Mouse (Mus musculus) c-Kit-positive CD71-positive TER-119-positive erythroid progenitor cells, embryonic 14.5 days (primary cell): ENCODE data around the gene Marc1.

ENCODE experiments used
- DNase-seq: peaks from one replicate; pipeline ENCODE4 v3.0.0-alpha.2; 2013; ENCODE audit warnings: low spot score

The Marc1 gene

DNA sequence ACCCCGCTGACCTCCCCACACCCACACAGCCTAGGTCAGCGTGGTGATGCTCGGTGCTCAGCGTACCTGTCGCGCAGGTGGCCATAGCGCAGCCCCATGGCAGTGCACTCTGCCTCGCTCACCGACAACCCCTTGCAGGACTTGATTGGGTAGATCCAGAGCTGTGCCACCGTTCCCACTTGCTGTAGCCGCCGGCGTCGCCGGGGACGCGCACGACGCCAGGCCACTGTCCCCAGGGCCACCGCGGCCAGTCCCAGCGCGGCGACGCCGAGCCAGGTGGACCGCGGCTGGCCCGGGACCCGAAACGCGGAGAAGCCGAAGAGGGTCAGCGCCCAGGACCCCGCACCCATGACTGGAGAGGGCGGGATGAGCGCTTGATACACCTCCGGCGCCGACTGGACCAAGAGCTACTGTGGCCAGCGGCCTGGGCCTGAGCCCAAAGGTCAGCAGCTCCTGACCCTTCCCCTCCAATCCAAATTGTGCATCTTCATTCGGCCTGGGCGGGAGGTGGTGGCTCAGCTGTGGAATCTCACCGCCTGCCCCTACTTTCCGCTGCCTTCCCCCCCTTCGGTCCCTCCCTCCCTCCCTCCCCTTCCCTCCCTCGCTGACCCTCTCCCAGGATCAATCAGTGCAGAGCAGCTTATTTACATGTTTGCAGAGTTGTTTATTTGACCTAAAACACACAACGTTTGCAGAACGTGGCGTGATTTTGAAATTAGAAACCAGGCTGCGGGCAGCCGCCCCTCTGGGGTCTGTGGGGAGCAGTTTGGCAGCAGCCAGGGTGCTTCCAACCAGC lies at the start of gene Marc1:
Marc1 (minus strand) TSS at position 534 of the 796 bp plus-strand sequence.
- DNase-seq = no peak

DNA sequence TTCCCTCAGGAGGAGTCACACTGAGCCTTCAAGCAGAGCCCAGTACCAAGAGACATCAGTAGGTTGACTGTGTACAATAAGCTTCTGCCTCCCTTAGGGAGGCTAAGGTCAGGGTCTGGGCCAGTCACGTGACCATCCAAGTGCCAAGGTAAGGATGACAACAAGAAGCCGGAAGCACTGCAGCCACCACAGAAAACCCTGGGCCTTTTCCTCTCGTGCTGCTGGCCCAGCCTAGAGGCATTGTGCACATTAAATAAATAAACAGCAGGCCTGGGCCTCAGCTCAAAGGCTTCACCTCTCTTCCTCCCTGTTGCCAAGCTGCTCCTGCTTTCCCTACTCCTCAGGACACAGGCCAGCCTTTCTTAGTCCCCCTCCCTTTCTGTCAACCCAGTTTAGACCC lies 49.2 kb upstream of the Marc1 start:
- DNase-seq = no peak

DNA sequence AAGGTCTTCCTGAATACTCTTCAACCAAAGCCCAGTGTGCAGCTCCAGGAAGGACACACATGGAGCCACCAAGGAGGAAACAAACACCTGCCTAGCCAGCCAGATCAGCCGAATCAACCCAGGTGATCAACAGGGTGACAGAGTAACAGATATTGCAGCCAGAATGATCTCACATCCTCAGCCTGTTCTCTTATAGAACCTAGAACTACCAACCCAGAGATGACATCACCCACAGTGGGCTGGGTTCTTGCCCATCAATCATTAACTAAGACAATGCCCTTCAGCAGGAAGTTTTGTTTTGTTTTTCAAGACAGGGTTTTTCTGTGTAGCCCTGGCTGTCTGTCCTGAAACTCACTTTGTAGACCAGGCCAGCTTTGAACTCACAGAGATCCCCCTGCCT lies 47.1 kb upstream of the Marc1 start:
- no peak for DNase-seq

DNA sequence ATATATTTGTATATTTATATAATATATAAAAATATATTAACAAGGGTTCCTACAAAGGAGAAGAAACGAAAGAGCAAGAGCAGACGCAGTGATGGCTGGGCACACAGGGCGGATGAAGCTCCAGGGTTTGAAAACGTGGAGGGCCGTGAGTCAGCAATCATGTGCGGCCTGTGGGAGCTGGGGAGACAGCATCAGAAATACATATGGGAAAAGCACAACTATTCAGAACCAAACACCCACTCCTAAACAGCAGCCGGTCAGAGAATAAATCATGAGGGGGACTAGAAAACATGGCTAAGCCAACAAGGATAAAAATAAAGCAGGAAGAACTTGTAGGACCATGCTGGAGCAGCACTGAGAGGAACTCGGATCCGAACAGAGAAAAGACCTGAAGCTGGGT lies 46.1 kb upstream of the Marc1 start:
- no peak for DNase-seq

DNA sequence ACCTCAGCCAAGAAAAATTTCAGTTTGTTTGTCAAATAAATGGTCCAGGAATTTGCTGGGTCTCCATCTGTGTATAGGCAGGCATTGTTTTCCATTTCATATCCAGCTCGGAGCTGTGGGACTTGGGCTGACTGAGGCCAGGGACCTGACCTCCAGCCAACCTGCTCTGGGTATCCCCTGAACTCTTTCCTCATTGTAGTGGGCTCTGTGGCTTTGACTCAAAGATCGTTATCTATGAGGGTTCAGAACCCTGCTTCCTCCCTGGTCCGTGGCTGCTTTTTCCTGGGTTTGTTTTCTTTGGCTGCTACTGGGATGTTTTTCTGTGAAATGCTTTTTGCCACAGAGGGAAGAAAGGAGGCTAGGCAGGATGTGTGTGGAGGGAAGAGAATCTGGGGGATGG lies 42.8 kb upstream of the Marc1 start:
- no peak for DNase-seq

DNA sequence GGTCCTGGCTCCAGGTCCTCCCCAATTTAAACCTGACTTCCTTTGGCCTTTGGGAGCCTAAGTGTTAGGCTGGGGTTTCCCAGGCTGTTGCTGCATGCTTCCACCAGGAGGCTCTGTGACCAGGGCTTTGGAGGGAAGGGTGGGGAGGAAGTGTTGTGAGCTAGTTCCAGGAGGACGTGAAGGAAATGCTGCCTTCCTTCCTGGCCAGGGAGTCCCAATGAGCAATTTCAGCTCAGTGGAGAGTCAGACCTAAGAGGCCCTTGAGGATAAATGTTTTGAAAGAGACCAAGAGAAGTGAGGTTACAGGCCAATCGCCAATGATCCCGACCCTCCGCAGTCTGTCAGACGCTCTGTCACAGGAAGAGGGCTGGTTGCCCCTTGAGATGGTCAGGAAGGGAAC lies 42.2 kb upstream of the Marc1 start:
- DNase-seq = peak; percentile 39

DNA sequence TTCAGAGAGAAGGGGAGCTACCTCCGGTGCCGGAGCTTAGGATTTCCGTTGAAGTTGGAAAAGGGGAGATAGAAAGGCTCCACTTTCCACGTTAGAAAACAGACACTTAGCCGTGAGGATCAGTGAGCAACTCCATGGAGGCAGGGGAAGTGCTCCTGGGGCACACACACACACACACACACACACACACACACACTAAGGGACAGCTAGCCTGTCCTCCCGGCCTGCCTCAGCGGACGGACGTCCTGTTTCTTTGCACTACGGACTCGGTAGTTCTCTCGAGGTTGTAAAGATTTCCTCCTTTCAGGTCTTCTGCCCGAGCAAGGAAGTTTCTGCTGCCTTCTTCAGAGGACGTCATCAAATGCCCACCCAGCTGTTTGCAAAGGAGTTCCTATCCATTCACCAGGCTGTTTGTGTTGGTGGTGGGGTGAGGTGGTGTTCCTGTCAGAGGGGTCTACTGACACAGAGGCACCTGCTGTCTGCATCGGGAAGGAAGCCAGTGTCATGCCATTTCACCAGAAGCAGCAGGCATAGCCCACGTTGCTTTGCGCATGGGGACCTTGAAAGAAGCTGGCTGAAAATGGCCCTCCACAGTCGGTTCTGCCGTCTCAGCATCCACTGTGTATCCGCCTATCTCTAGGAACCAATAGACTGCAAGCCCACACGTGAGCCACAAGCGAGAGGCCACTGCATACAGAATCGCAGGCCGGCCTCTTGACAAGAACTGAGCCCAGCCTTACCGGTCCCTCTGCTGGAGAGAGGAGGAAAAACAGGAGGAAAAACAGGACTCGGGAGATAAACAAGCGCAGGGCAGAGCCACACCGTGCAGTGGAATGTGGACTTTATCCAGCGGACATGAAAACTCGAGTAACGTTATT lies 40.9 kb upstream of the Marc1 start:
- DNase-seq = peak; percentile 78

DNA sequence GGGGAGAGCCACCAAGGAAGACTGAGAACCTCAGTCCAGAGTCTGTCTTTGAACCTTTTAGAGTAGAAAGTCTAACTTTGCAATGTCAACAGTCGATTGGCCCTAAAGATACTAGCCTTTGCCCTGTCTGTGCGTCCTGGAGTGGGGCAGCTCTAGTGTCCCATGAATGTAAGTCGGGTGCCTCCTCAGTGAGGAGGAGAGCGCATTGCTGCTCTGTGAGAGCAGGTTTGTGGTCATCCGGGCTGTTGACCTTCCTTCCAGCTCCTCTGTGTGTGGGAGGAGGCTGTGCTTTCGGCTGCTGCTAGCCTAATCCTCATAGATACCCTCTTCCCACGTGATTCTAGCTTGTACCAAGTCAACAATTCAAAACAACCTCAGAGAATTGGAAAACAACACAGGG lies 40.1 kb upstream of the Marc1 start:
- no peak for DNase-seq

DNA sequence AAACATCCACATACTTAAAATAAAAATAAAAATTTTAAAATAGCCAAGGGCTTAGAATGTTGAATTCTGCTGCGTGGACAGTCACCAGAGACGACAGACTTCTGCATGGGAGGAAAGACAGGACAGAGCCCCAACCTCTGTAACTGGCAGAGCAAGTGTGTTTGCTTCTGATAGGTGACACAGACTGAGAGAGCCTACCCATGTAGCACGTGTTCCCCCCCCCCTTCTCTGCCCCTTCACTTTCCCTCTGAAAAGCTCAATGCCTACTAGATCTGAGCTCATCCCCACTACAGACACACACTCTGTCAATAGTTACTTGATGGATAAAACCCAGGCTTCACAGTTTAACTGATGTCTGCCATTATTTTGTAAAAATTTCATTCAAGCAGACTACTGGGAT lies 35.9 kb upstream of the Marc1 start:
- DNase-seq = peak; percentile 29

DNA sequence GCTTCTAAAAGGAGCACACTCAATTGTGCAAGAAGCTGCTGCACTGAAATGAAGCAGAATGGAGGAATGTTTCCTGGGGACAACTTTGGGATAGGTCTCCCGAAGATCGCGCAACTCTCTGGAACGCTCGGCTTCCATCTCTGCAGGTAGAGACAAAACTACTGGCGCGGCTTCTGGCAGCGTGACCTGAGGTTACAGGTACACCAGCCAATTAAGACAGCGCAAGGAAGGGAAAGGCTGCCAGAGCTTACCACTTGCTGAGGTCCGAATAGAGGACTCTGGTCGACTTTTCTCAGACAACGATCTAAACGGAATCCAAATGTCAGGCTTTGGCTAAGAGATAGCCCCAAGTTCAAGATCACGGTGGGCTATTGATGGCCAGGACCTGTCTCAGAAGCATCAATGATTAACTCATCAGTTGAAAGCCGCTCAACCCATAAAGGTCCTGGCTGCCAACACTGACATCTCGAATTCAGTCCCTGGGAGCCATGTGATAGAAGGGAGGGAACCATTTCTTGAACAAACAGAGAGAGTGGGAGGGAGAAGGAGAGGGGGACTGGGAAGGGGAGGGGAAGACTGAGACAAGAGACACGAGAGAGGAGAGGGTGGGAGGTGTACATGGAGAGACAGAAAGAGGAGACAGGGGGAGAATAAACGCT lies 35.1 kb upstream of the Marc1 start, which contains the start of gene Marc2:
Marc2 (minus strand) TSS at position 360 of the 659 bp plus-strand sequence.
- DNase-seq = peak; percentile 37

DNA sequence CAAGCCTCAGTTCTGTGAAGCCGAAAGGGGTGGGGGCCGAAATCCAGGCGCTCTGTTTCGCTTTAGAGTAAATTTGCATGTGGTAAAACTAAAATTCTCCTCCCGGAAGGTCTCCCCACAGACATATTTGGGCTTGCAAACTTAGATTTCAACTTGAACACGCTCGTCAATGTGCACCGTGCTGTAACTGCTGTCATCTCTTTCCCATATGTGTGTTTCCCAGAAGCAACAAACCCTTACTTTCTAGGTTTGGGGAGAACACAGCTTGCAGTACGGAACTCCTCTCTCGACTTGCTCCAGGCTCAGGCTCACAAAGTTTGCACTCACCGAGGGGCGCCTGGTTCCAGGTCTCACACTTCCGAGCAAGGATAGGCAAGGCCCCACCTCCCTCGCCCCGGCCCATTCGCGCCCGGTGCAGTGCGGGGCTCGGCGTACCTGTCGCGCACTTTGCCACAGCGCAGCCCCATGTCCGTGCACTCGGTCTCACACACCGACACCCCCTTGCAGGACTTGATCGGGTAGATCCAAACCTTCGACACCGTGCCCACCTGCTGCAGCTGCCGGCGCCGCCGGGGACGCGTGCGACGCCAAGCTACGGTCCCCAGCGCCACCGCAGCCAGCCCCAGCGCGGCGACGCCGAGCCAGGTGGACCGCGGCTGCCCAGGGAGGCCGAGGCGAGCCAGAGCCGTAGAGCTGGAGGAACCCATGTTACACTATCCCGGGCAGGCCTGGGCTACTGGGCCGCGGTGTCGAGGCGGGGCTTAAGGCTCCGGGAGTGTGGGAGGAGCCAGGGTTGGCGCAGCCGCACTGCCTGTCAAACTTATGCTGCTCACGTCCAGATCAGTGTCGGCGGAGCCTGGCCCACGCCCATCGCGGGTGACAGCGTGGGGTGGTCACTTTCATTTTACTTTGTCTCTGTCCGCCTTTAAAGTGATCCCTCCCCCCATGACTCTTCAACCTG lies 34.3 kb upstream of the Marc1 start:
- DNase-seq = peak; percentile 87

DNA sequence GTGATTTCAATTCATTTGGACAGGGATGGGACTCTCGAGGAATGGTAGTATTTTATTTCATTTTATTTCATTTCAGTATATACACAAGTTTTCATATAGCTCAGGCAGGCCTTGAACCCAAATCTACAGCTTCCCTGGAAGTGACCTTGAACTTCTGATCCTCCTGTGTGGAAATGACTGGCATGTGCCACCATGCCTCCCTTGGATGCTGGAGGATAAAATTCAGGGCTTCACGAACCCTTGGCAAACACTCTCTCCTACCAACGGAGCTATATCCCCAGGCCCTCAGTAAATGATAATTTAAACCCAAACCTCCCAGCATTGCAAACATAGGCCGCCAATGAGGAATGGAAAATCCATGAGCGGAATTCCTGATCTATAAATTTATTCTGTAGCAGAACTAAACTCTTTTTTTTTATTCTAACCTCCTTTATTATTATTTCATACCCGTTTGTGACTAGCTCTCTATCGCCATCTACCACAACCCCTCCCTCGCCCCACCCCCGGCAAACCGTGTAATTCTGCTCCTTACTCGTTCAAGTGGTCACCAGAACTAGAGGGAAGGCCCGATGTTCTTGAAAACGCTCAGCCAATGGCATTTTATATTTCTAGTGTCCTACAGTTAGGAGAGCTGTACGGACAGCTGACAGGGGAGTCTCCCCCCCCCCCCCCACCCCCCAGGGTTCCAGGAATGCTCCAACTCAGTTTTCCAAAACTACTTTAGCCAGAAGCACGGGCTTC lies 33.4 kb upstream of the Marc1 start:
- peak; percentile 53 for DNase-seq

DNA sequence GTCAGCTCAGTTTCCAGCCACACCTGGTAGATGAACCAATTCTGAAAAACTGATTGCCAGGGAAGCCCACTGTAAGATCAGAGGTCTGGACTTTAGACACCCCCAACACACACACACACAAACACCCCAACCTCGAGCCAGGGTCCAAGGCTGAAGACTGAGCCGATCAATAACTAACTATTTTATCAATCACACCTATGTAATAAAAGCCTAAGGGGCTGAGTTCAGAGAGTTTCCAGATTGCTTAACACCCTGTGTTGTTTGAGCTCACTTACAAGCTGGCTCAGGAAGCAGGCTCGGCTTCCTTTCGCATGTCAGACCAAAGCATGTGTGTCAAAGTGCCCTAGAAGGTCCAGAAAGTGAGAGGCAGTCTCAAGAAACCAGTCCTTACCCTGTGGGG lies 26.5 kb upstream of the Marc1 start:
- DNase-seq = no peak

DNA sequence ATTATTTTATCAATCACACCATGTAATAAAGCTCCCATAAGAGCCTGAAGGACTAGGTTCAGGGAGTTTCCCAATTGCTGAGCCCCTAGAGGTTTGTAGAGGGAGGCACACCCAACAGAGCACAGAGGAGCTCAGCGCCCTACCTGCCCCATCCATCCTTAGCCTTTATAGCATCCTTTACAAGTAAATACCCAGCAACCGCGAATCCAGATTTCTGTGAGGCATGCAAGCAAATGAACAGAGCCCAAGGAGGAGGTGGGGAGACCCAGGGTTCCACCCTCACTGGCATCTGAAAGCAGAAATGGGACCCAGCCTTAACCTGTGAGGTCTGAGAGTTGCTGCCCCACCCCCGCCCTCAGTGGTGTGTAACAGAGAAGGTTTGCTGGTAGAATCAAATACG lies 25.2 kb upstream of the Marc1 start:
- no peak for DNase-seq

DNA sequence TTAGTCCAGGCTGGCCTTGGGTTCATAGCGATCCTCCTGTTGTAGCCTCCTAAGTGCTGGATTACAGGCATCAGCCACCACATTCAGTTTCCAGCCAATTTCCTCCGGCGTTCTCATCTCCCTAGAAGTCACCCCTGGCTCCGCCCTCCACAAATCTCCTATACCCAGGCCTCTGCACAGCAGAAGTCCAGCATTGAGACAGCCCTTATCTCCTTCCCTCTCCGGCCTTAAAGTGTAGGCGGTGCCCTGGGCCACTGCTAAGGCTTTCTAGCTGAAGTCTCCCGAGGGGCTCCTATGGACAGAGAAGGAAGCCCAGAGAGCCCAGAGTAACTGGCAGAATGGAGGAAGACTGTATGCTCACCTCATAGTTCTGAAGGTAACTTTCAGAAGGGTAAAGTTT lies 22.4 kb upstream of the Marc1 start:
- no peak for DNase-seq

DNA sequence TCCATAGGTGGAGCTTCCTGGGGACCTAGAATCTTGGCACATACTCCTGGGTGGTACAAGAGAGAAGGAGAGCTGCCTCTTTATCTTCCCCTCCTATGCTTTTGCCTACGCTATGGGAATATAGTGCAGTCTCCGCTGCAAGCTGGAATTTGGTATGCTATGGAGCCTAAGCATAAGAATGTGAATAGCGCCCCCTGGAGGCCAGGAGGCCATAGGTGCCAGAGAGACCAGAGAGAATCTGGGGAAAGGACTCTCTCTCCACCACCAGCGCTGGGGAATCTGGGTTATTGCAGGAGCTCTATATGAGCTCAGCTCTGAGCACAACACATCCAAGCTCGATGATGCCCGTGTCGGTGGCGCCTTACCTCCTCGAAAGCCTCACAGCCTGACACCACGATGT lies 21.1 kb upstream of the Marc1 start:
- no peak for DNase-seq

DNA sequence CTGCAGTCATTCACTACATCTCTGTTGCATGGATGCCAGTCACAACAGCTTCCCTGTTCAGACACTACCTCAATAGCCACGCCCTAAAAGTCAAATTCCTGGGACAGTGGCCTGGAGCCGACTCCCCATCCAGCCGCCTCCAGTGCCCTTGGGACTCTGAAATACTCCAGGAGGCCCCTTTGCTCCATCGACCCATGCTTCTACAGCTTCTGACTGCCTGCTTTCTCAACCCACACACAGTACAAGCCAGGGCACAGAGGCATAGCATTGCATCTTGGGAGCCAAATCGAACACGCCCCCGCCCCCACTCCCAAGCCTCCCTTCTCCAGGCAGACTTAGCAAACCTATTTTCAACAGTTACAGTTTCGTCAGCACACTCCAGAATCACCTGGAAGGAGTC lies 18.8 kb upstream of the Marc1 start:
- DNase-seq = no peak

DNA sequence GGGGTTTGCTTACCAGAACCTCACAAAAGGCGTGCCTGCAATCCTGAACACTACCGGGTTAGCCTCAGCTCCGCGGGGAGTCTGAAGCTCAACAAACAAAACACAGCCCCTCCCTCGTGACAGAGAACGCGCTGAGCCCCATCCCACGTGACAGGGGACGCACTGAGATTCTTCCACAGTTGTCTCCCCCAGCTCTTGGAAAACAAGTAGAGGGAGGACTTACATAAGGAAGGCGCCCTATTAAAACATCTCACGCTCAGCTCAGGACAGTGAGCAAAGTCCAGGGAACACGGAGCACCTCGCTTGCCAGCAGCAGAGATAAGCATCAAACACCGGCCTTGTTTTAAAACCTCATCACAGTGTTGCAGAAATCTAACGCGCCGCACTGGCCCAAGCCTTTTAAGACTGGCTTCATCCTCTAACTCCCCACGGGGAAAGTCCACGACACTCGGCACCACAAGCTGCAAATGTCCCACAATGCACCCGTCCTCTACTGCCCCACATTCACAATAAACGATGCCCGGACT lies 16.1 kb upstream of the Marc1 start:
- DNase-seq = no peak

DNA sequence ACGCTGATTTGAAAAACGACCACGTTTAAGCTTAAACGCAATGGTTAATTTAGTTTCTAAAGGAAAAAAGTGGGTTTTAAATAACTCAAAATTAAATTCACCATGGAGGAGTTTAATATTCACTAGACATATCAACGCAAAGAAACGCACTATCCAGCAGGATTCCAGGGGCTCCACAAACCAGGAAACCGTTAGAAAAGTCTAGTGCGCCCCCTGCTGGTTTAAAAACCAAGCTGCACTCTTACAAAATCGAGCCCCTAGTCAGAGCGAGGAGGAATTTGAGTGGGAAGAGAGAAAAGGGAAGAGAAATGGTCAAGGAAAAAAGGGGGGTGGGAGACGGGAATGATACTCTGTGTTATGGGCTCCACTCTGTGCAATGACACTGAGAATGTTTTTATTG lies 14.0 kb upstream of the Marc1 start:
- DNase-seq = peak; percentile 40

DNA sequence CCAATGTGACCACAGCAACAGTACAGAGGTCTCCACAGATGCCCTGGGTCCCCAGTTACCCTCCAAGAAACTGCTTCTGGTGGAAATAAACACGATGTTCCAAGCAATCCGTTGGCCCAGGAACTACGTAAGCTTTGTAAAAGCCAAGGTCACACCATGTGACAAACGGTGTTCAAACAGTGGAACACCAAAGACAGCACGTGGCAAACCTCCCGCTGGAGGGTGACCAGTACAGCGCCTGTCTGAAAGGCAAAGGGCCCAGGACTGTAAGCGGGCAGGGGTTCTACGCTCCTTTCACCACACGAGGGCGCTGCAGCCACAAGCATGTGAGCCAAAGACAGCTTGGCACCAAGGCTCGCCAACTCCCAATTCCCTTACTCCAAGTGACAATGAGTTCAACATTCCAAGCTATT lies 13.3 kb upstream of the Marc1 start:
- DNase-seq = peak; percentile 77

DNA sequence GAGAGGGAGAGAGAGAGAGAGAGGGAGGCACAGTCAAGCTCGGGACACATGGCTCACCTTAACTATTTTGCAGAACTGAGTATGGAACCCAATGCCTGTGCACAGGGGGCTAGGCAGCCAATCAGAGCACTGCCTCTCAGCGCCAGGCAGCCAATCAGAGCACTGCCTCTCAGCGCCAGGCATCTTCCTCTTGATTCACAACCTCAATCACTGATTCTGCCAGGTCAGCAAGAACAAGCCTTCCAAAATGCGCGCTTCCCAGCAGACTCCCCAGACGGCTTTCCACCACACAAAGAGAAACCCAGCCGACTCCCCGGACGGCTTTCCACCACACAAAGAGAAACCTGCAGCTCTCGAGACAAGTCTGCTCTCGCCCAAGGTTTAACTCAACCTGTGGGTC lies 11.6 kb upstream of the Marc1 start:
- no peak for DNase-seq
